Mouse (Mus musculus): Measurements from ENCODE around the gene Notum. TPM values are rescaled to one million over a fixed set of nuclear protein-coding genes. Genes with fewer than 3 reads are reported as not detected.

Notum gene
- polyA plus RNA-seq, 1 experiment: not detected

DNA sequence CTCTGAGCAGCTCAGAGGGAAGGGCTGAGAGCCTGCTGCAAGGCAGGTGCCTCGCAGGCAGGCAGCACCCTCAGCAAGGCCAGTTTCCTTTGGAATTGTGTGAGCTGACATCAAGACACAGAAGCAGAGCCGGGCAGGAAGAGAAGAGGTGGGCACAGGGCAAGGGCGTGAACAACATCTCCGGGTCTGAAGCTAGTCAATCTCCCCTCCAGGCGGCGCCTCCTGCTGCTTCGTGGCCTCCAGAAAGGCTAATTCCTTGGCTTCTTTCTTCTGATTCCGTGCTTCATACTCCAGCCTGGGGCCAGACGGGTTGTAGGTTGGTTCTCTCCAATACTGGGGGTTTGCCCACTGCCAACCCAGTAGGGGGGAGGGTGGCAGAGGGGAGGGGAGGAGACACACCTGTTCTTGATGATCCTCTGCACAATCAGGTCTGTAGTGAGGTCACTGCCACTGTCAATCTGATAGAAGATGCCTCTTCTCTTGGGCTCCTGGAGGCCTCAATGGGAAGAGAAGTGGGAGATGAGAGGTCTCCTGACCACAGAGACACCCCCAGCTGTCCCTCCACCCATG lies 50.4 kb downstream of the Notum start:
- Histone ChIP-seq H3K27ac (ENCODE audit: insufficient read depth, low read depth, low read length) (no peak overlapping the region), H3K4me1 (ENCODE audit: control insufficient read depth, insufficient read depth, low read length) (peaks cover 22% of the 10 kb centered on the region), H3K4me3 (ENCODE audit: insufficient read depth, low read depth, low read length) (no peak overlapping the region)
- TF ChIP-seq CTCF (IDR thresholded peaks at IDR 0.05; ENCODE audit: insufficient read depth, low read depth, low read length) (no peak), POLR2A (IDR thresholded peaks at IDR 0.05; ENCODE audit: insufficient read depth, low read depth, low read length) (no peak)
- 71% methylated on average over 9 of the region's 9 CpGs for WGBS

DNA sequence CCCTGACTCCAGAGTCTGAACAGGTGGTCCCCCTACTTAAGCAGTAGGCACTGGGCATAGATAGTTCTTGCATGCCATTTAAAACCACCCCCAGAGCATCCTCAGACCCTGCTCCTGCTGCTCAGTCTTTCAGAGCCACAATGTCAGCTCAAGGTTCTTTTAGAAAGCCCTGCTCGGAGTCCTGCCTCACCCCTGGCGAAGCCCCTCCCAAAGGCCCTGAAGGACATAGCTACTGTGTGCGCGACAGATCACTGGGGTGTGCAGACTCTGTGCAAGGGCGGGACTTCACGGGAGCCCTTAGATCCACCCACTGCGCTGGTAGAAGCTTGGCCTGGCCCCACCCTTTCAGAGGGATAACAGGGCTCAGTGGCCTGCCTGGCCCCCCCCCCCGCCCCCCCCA lies 51.7 kb downstream of the Notum start:
- no peak overlapping the region for H3K27ac ChIP-seq (ENCODE audit: insufficient read depth, low read depth, low read length)
- peaks cover 18% of the 10 kb centered on the region for H3K4me1 ChIP-seq (ENCODE audit: control insufficient read depth, insufficient read depth, low read length)
- no peak overlapping the region for H3K4me3 ChIP-seq (ENCODE audit: insufficient read depth, low read depth, low read length)
- TF ChIP-seq CTCF (IDR thresholded peaks at IDR 0.05; ENCODE audit: insufficient read depth, low read depth, low read length) (no peak), POLR2A (IDR thresholded peaks at IDR 0.05; ENCODE audit: insufficient read depth, low read depth, low read length) (no peak)
- WGBS: 35% methylated on average over 8 of the region's 8 CpGs

DNA sequence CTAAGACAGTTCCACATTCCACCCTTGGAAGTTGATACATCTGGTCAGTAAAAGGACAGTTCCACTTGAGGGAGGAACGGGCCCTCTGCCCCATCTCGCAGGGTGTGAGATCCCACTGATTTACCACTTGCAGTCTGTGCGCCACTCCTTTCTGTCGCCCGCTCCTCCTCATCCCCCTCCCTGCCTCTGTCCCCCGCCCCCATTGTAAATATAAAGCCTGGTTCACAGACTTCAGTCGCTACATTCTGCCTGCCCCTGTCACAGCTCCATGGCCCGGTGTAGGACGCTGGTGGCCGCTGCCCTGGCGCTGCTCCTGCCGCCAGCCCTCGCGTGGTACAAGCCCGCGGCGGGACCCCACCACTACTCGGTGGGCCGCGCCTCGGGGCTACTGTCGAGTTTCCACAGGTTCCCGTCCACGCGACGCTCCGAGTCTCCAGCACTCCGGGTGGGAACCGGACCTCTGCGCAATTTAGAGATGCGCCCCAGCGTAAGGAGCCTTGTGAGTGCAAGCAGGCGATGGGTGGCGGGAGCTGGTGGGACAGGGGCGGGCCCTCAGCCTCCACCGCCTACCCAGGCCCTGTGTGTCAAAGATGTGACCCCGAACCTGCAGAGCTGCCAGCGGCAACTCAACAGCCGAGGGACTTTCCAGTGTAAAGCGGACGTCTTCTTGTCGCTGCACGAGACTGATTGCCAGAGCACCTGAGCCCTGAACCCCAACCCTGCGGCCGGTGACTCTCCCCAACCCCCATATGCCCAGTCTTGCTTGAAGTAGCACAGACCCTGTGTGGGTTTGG lies 52.5 kb downstream of the Notum start, which contains the start of gene Npb:
Npb (plus strand) TSS at position 237 of the 794 bp plus-strand sequence.
- no peak for TF ChIP-seq CTCF (IDR thresholded peaks at IDR 0.05; ENCODE audit: insufficient read depth, low read depth, low read length)
- no peak for TF ChIP-seq POLR2A (IDR thresholded peaks at IDR 0.05; ENCODE audit: insufficient read depth, low read depth, low read length)
- H3K4me1 ChIP-seq (ENCODE audit: control insufficient read depth, insufficient read depth, low read length): peaks cover 18% of the 10 kb centered on the region
- no peak within 1 kb of the TSS for H3K27ac ChIP-seq (ENCODE audit: insufficient read depth, low read depth, low read length)
- 14% methylated on average over 45 of the region's 45 CpGs for WGBS
- no peak within 1 kb of the TSS for H3K4me3 ChIP-seq (ENCODE audit: insufficient read depth, low read depth, low read length)

DNA sequence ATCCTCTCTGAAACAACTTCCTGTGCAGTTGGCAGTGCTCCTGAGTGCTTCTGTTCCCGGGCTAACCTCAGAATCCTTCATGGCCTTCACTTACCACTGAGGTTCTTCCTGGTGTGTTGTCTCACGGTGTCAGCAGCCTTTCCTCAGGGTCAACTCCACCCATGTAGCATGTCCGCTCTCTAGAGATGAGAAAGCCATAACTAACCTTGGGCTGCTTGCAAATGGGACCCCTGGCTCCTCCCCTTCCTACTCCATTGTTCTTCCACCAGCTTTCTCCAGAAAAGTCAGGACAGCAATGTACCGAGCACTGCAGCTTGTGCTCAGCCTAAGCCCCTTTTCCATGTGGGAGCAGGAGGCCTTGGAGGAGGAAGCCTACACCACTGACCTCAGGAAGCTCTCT lies 54.2 kb downstream of the Notum start:
- H3K4me3 ChIP-seq (ENCODE audit: insufficient read depth, low read depth, low read length): no peak overlapping the region
- TF ChIP-seq POLR2A (IDR thresholded peaks at IDR 0.05; ENCODE audit: insufficient read depth, low read depth, low read length) (no peak), CTCF (IDR thresholded peaks at IDR 0.05; ENCODE audit: insufficient read depth, low read depth, low read length) (no peak)
- H3K4me1 ChIP-seq (ENCODE audit: control insufficient read depth, insufficient read depth, low read length): peaks cover 18% of the 10 kb centered on the region
- 77% methylated on average over 4 of the region's 4 CpGs for WGBS
- H3K27ac ChIP-seq (ENCODE audit: insufficient read depth, low read depth, low read length): no peak overlapping the region

DNA sequence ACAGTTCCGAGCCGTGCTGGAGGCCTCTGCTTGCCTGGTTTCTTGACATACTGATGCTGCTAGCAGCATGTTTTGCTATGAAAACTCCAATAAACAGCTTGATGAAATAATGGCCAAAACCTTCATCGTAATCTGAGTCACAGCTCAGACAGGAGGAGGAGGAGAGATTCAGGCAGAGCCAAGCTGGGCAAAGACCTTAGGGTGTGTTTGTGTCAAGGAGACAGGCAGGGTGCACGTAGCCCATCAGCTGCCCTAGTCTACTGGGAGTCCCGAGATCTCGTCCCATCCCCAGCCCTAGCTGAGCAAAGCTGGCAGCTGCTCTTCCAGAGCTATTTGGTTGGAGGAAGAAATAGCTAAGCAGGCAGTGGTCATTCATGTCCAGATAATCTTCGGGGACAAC lies 55.3 kb downstream of the Notum start:
- no peak overlapping the region for H3K4me3 ChIP-seq (ENCODE audit: insufficient read depth, low read depth, low read length)
- H3K4me1 ChIP-seq (ENCODE audit: control insufficient read depth, insufficient read depth, low read length): peaks cover 18% of the 10 kb centered on the region
- TF ChIP-seq CTCF (IDR thresholded peaks at IDR 0.05; ENCODE audit: insufficient read depth, low read depth, low read length) (no peak), POLR2A (IDR thresholded peaks at IDR 0.05; ENCODE audit: insufficient read depth, low read depth, low read length) (no peak)
- H3K27ac ChIP-seq (ENCODE audit: insufficient read depth, low read depth, low read length): no peak overlapping the region
- 74% methylated on average over 7 of the region's 7 CpGs for WGBS

Other genes with a start within 250 kb of the Notum start
- gene Nploc4, start 223.5 kb downstream of the Notum start, polyA plus RNA-seq (2012; ENCODE audit: insufficient read depth, insufficient read length, low replicate concordance, missing spikeins): not detected in 2 replicates
- not detected in 2 replicates for gene Tspan10, start 218.5 kb downstream of the Notum start, polyA plus RNA-seq (2012; ENCODE audit: insufficient read depth, insufficient read length, low replicate concordance, missing spikeins)
- gene Pde6g, start 207.7 kb downstream of the Notum start, polyA plus RNA-seq (2012; ENCODE audit: insufficient read depth, insufficient read length, low replicate concordance, missing spikeins): not detected in 2 replicates
- gene Oxld1, start 203.1 kb downstream of the Notum start, polyA plus RNA-seq (2012; ENCODE audit: insufficient read depth, insufficient read length, low replicate concordance, missing spikeins): not detected in 2 replicates
- gene Ccdc137, start 203.1 kb downstream of the Notum start, polyA plus RNA-seq (2012; ENCODE audit: insufficient read depth, insufficient read length, low replicate concordance, missing spikeins): not detected in 2 replicates
- not detected in 2 replicates for gene Arl16, start 193.6 kb downstream of the Notum start, polyA plus RNA-seq (2012; ENCODE audit: insufficient read depth, insufficient read length, low replicate concordance, missing spikeins)
- not detected in 2 replicates for gene Mrpl12, start 176.6 kb downstream of the Notum start, polyA plus RNA-seq (2012; ENCODE audit: insufficient read depth, insufficient read length, low replicate concordance, missing spikeins)
- gene Slc25a10, start 169.3 kb downstream of the Notum start, polyA plus RNA-seq (2012; ENCODE audit: insufficient read depth, insufficient read length, low replicate concordance, missing spikeins): not detected in 2 replicates
- not detected in 2 replicates for gene Gcgr, start 130.5 kb downstream of the Notum start, polyA plus RNA-seq (2012; ENCODE audit: insufficient read depth, insufficient read length, low replicate concordance, missing spikeins)
- gene Mcrip1, start 111.4 kb downstream of the Notum start, polyA plus RNA-seq (2012; ENCODE audit: insufficient read depth, insufficient read length, low replicate concordance, missing spikeins): not detected in 2 replicates
- not detected in 2 replicates for gene Ppp1r27, start 110.0 kb downstream of the Notum start, polyA plus RNA-seq (2012; ENCODE audit: insufficient read depth, insufficient read length, low replicate concordance, missing spikeins)
- gene P4hb, start 87.9 kb downstream of the Notum start, polyA plus RNA-seq (2012; ENCODE audit: insufficient read depth, insufficient read length, low replicate concordance, missing spikeins): 309 TPM in 1 of 2 replicates, not detected in the other
- gene Arhgdia, start 79.6 kb downstream of the Notum start, polyA plus RNA-seq (2012; ENCODE audit: insufficient read depth, insufficient read length, low replicate concordance, missing spikeins): 143 TPM in 1 of 2 replicates, not detected in the other
- not detected in 2 replicates for gene Alyref, start 62.8 kb downstream of the Notum start, polyA plus RNA-seq (2012; ENCODE audit: insufficient read depth, insufficient read length, low replicate concordance, missing spikeins)
- gene Anapc11, start 62.8 kb downstream of the Notum start, polyA plus RNA-seq (2012; ENCODE audit: insufficient read depth, insufficient read length, low replicate concordance, missing spikeins): not detected in 2 replicates
- not detected in 2 replicates for gene Npb, start 52.7 kb downstream of the Notum start, polyA plus RNA-seq (2012; ENCODE audit: insufficient read depth, insufficient read length, low replicate concordance, missing spikeins)
- not detected in 2 replicates for gene Pcyt2, start 43.2 kb downstream of the Notum start, polyA plus RNA-seq (2012; ENCODE audit: insufficient read depth, insufficient read length, low replicate concordance, missing spikeins)
- gene Sirt7, start 35.9 kb downstream of the Notum start, polyA plus RNA-seq (2012; ENCODE audit: insufficient read depth, insufficient read length, low replicate concordance, missing spikeins): not detected in 2 replicates
- gene Mafg, start 27.6 kb downstream of the Notum start, polyA plus RNA-seq (2012; ENCODE audit: insufficient read depth, insufficient read length, low replicate concordance, missing spikeins): 234 TPM in 1 of 2 replicates, not detected in the other
- not detected in 2 replicates for gene Pycr1, start 17.4 kb downstream of the Notum start, polyA plus RNA-seq (2012; ENCODE audit: insufficient read depth, insufficient read length, low replicate concordance, missing spikeins)
- gene Myadml2, start 13.0 kb downstream of the Notum start, polyA plus RNA-seq (2012; ENCODE audit: insufficient read depth, insufficient read length, low replicate concordance, missing spikeins): not detected in 2 replicates
- gene Aspscr1, start 11.8 kb upstream of the Notum start, polyA plus RNA-seq (2012; ENCODE audit: insufficient read depth, insufficient read length, low replicate concordance, missing spikeins): not detected in 2 replicates
- gene Cenpx, start 52.6 kb upstream of the Notum start, polyA plus RNA-seq (2012; ENCODE audit: insufficient read depth, insufficient read length, low replicate concordance, missing spikeins): not detected in 2 replicates
- gene Lrrc45, start 52.8 kb upstream of the Notum start, polyA plus RNA-seq (2012; ENCODE audit: insufficient read depth, insufficient read length, low replicate concordance, missing spikeins): not detected in 2 replicates
- not detected in 2 replicates for gene Rac3, start 60.3 kb upstream of the Notum start, polyA plus RNA-seq (2012; ENCODE audit: insufficient read depth, insufficient read length, low replicate concordance, missing spikeins)
- gene Dcxr, start 66.1 kb upstream of the Notum start, polyA plus RNA-seq (2012; ENCODE audit: insufficient read depth, insufficient read length, low replicate concordance, missing spikeins): not detected in 2 replicates
- not detected in 2 replicates for gene Cbr2, start 70.9 kb upstream of the Notum start, polyA plus RNA-seq (2012; ENCODE audit: insufficient read depth, insufficient read length, low replicate concordance, missing spikeins)
- not detected in 2 replicates for gene Hmga1b, start 101.6 kb upstream of the Notum start, polyA plus RNA-seq (2012; ENCODE audit: insufficient read depth, insufficient read length, low replicate concordance, missing spikeins)
- not detected in 2 replicates for gene Rfng, start 123.0 kb upstream of the Notum start, polyA plus RNA-seq (2012; ENCODE audit: insufficient read depth, insufficient read length, low replicate concordance, missing spikeins)
- gene Gps1, start 123.1 kb upstream of the Notum start, polyA plus RNA-seq (2012; ENCODE audit: insufficient read depth, insufficient read length, low replicate concordance, missing spikeins): not detected in 2 replicates
- not detected in 2 replicates for gene Dus1l, start 135.2 kb upstream of the Notum start, polyA plus RNA-seq (2012; ENCODE audit: insufficient read depth, insufficient read length, low replicate concordance, missing spikeins)
- not detected in 2 replicates for gene Fasn, start 163.4 kb upstream of the Notum start, polyA plus RNA-seq (2012; ENCODE audit: insufficient read depth, insufficient read length, low replicate concordance, missing spikeins)